Mouse (Mus musculus) liver, embryonic 14.5 days (tissue): ENCODE data around the gene Sclt1.

ENCODE experiments used
- CTCF ChIP-seq: IDR thresholded peaks from 2 replicates; pipeline ENCODE4 v1.5.1; 2016; ENCODE audit warnings: antibody characterized with exemption, low read depth, control low read depth
- EP300 ChIP-seq: IDR thresholded peaks from 2 replicates; pipeline ENCODE4 v1.6.1; 2016; ENCODE audit warnings: antibody characterized with exemption, low read depth

GRCm38 (mm10) chr3:41606330-41606664, 136.0 kb downstream of the Sclt1 start:
- TF ChIP-seq EP300 (no peak), CTCF (peak; percentile 46)
